ENCODE assay signal across 8 mouse cellular contexts in the genomic region with DNA sequence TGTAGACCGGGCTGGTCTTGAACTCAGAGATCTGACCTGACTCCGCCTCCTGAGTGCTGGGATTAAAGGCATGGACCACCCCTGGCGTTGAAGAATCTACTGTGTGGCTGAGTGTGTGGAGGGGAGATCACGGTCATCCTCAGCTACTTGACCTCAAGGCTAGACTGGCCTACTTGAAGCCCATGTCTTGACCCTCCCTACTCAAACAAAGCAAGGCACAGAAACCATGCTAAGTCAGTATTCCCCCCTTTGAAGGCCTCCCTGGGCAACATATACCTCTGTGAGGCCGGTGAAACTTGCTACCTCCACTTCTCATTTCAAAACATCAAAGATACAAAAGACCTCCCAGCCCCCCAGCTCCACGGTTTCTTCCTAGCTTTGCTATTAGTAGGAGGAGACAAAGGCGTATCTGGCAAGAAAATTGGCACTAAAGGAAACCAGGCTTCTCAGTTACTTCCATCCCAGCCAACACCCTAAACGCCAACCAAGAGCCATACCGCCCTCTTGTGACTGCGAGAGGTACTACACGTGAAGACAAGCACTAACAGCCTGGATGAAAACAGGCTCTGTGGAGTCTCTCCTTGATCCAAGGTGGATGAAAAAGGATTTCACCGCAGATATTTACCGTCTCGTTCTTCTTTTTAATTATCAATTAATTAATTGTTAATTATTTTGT. TPM values are rescaled to one million over a fixed set of nuclear protein-coding genes. Genes with fewer than 3 reads are reported as not detected.
DNase-seq lines count a peak whose midpoint lies in the region; ATAC-seq and TF ChIP-seq lines count a peak whose summit lies in the region.

No protein-coding gene starts in this region.

- peak; percentile 99 for TF ChIP-seq CTCF in gastrocnemius, adult 2 months (IDR thresholded peaks at IDR 0.05)
- peak; percentile 98 for TF ChIP-seq CTCF in stomach, postnatal 0 days (IDR thresholded peaks at IDR 0.05; ENCODE audit: low read depth)

- DNase-seq in midbrain, embryonic 10.5 days (ENCODE audit: low spot score) = peak; percentile 87
- DNase-seq in cerebellum, postnatal 36 days = peak; percentile 82 to 91
- DNase-seq in gastrocnemius, adult 2 months = peak; percentile 87
- DNase-seq in kidney, adult 18-20 months = peak; percentile 94
- peak; percentile 86 for DNase-seq in left cerebral cortex, postnatal 4 days
- peak; percentile 63 to 79 for DNase-seq in natural killer cell, adult 2 months (ENCODE audit: low spot score in 2 of 2)
- peak; percentile 91 for DNase-seq in stomach, postnatal 0 days (ENCODE audit: low spot score)

- intact Hi-C loops in gastrocnemius, adult 2 months (cut with DNase I) = loop anchor here (2.0 kb wide), 1 partner anchor 133 kb away; no protein-coding TSS in a partner anchor
- intact Hi-C loops in left cerebral cortex, postnatal 4 days (cut with DNase I) = no loop called here

- no peak for ATAC-seq in midbrain, embryonic 16.5 days
- peak; percentile 75 for ATAC-seq in stomach, postnatal 0 days (ENCODE audit: low FRiP score, low TSS enrichment)

- H3K9me3 ChIP-seq in midbrain, embryonic 10.5 days (replicated peaks) = no peaks in the 10 kb centered on the region
- H3K9me3 ChIP-seq in midbrain, embryonic 16.5 days (replicated peaks; ENCODE audit: control insufficient read depth, low read length, poor library complexity, severe bottlenecking) = no peaks in the 10 kb centered on the region
- H3K9me3 ChIP-seq in stomach, postnatal 0 days (ENCODE audit: control insufficient read depth, low read length) = no peaks in the 10 kb centered on the region

- H3K4me1 ChIP-seq in midbrain, embryonic 10.5 days = no peaks in the 10 kb centered on the region
- no peaks in the 10 kb centered on the region for H3K4me1 ChIP-seq in midbrain, embryonic 16.5 days (ENCODE audit: control insufficient read depth, insufficient read depth, low read length)
- H3K4me1 ChIP-seq in stomach, postnatal 0 days (replicated peaks; ENCODE audit: control insufficient read depth, insufficient read depth) = no peaks in the 10 kb centered on the region

- no peak for TF ChIP-seq EP300 in stomach, postnatal 0 days (optimal IDR thresholded peaks at IDR 0.05)

- H3K4me3 ChIP-seq in midbrain, embryonic 10.5 days = no peak overlapping the region
- no peak overlapping the region for H3K4me3 ChIP-seq in midbrain, embryonic 16.5 days (ENCODE audit: low read depth, low read length)
- H3K4me3 ChIP-seq in gastrocnemius, adult 2 months = no peak overlapping the region
- H3K4me3 ChIP-seq in stomach, postnatal 0 days (ENCODE audit: low read depth, low read length) = no peak overlapping the region

- H3K9ac ChIP-seq in midbrain, embryonic 16.5 days (ENCODE audit: low read depth, low read length) = no peak overlapping the region
- H3K9ac ChIP-seq in stomach, postnatal 0 days (ENCODE audit: low read length) = no peak overlapping the region

- H3K27ac ChIP-seq in midbrain, embryonic 10.5 days (replicated peaks) = no peak overlapping the region
- no peak overlapping the region for H3K27ac ChIP-seq in midbrain, embryonic 16.5 days (ENCODE audit: low read length)
- no peak overlapping the region for H3K27ac ChIP-seq in gastrocnemius, adult 2 months
- no peak overlapping the region for H3K27ac ChIP-seq in stomach, postnatal 0 days (replicated peaks)

- no peak overlapping the region for H3K4me2 ChIP-seq in midbrain, embryonic 16.5 days (ENCODE audit: low read length)
- H3K4me2 ChIP-seq in stomach, postnatal 0 days (replicated peaks; ENCODE audit: low read depth) = no peak overlapping the region; the same call in 1 of the 2 replicates

- H3K36me3 ChIP-seq in midbrain, embryonic 10.5 days = no peaks in the 10 kb centered on the region
- H3K36me3 ChIP-seq in midbrain, embryonic 16.5 days (ENCODE audit: control insufficient read depth, insufficient read depth, low read length) = no peaks in the 10 kb centered on the region
- no peaks in the 10 kb centered on the region for H3K36me3 ChIP-seq in stomach, postnatal 0 days (ENCODE audit: control insufficient read depth, insufficient read depth, low read length)

- peaks cover 6% of the 10 kb centered on the region; the same call in 1 of the 2 replicates for H3K27me3 ChIP-seq in midbrain, embryonic 10.5 days (ENCODE audit: low read depth, poor library complexity, severe bottlenecking)
- H3K27me3 ChIP-seq in midbrain, embryonic 16.5 days (ENCODE audit: control insufficient read depth, insufficient read depth, low read depth, low read length) = no peaks in the 10 kb centered on the region
- no peaks in the 10 kb centered on the region for H3K27me3 ChIP-seq in stomach, postnatal 0 days (ENCODE audit: control insufficient read depth, insufficient read depth, low read length)

- WGBS in midbrain, embryonic 10.5 days = 33% methylated on average over 14 of the region's 14 CpGs
- 32% methylated on average over 14 of the region's 14 CpGs for WGBS in midbrain, embryonic 16.5 days
- WGBS in stomach, postnatal 0 days = 30% methylated on average over 14 of the region's 14 CpGs

RNA-seq across cellular contexts. Expression of a gene that starts 39.9 kb away (rescaled TPM):
- 122 and 129 TPM in 2 replicates for polyA plus RNA-seq in midbrain, embryonic 10.5 days (2016; fragmentation: Nextera tagmentation; extraction: Ambion mirVana)
- 92.5 and 97.6 TPM in 2 replicates for polyA plus RNA-seq in midbrain, embryonic 16.5 days (2015; fragmentation: Nextera tagmentation; extraction: Ambion mirVana)
- total RNA-seq in gastrocnemius, adult 2 months (2021) = 10 to 100 TPM; 34.4 to 40.6 TPM
- 10 to 100 TPM; 92.3 to 97.2 TPM for total RNA-seq in left cerebral cortex, postnatal 4 days (2021)
- 33.3 and 33.8 TPM in 2 replicates for polyA plus RNA-seq in stomach, postnatal 0 days (2015; fragmentation: Nextera tagmentation; extraction: Ambion mirVana)

RNA-seq across cellular contexts. Expression of a gene that starts 44.4 kb away (rescaled TPM):
- 10.9 and 12.2 TPM in 2 replicates for polyA plus RNA-seq in midbrain, embryonic 10.5 days (2016; fragmentation: Nextera tagmentation; extraction: Ambion mirVana)
- 10.1 and 10.3 TPM in 2 replicates for polyA plus RNA-seq in midbrain, embryonic 16.5 days (2015; fragmentation: Nextera tagmentation; extraction: Ambion mirVana)
- 1 to 10 TPM; 1.9 to 2.8 TPM for total RNA-seq in gastrocnemius, adult 2 months (2021)
- total RNA-seq in left cerebral cortex, postnatal 4 days (2021) = 1 to 10 TPM; 7.0 to 8.8 TPM
- 4.0 and 4.4 TPM in 2 replicates for polyA plus RNA-seq in stomach, postnatal 0 days (2015; fragmentation: Nextera tagmentation; extraction: Ambion mirVana)
